Mouse (Mus musculus) left cerebral cortex, adult 8-10 months (tissue): ENCODE data around the gene Cdyl. TPM values are rescaled to one million over a fixed set of nuclear protein-coding genes. Genes with fewer than 3 reads are reported as not detected.

Experiments
- DNase-seq, 2 experiments: peaks; one replicate each; pipeline ENCODE4 v3.0.0; 2022; ENCODE audit warnings: low spot score in 2 of 2
- total RNA-seq, 4 experiments: library from RNA; stranded (reverse); gene quantifications; 2 replicates each; pipeline ENCODE4 v1.2.4; 2022

Cdyl gene
- total RNA-seq, 4 experiments from 2014 or later = 35.9 to 59.7 (median 48.1) TPM

DNA sequence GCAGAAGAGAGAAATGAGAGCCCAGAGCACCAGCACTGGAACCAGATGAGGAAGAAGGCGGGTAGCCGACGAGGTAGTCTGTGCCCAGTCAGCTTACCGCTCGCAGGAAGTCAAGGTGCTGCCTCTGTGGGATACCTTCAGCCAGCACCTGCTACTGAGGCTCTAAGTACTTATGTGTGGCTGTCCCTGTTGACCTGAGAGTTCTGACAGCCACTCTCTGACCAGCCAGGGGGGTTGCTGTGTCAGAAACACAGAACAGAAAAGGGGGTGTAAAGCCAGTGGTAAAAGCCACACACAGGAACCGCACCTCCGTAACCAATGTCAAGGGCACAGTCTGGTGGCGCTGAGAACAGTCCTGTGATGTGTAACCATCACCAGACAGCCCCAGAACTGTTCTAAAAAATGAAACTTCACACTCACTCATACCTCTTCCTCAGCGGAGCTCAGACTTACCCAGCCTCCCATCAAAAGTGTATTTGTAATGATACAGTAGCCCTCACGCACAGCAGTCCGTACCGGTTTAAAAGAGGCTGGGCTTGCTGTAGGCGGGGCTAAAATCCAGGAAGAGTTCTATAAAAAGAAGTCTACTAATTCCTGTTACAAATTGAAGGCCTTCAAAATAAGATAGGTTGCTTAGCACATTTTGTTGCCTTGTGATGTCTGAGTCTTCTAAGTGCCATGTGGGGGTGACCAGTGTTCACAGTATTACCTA, 138.3 kb downstream of the Cdyl start:
- DNase-seq = no peak

GRCm38 (mm10) chr13:35798645-35799044, 139.0 kb downstream of the Cdyl start:
- no peak for DNase-seq

GRCm38 (mm10) chr13:35800270-35800669, 140.6 kb downstream of the Cdyl start:
- no peak for DNase-seq

- no peak for DNase-seq
Observed at GRCm38 (mm10) chr13:35805727-35806126, 146.1 kb downstream of the Cdyl start.

DNA sequence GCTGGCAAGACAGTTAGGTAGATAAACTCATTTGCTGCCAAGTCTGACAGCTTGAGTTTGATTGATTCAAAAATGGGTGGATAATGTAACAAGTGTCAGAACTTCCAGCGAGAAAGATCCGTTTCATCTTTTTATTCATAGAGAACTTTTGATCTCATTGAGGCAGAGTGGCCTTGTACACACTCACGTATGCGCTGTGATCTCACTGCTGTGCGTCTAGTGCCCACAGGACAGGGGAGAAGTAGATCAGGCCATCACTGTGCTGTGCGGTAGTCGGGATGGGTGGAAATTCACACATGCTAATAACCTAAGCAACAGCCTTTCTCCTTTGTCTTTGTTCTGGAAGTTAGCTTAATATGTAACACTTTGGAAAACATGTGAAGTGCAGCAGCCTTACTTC, 146.5 kb downstream of the Cdyl start:
- DNase-seq = no peak

DNA sequence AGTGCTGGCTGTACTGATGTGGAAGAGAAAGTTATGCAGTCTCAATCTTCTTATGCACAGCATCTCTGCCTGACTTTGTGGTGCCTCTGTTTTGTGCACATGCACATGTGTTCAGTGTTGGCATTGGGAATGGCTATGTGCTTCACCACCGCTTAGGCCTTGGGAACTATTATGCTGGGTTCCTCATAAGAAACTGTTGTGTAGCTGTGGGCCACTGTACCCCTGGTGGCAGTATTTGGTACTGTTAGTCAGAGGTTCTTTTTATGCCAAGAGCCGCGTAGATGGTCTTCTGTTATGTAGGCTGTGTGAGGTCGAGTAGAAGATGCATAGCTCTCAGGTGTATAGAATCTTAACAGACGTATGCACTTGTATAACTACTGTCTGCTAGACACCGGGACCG, 147.4 kb downstream of the Cdyl start:
- DNase-seq = no peak

DNA sequence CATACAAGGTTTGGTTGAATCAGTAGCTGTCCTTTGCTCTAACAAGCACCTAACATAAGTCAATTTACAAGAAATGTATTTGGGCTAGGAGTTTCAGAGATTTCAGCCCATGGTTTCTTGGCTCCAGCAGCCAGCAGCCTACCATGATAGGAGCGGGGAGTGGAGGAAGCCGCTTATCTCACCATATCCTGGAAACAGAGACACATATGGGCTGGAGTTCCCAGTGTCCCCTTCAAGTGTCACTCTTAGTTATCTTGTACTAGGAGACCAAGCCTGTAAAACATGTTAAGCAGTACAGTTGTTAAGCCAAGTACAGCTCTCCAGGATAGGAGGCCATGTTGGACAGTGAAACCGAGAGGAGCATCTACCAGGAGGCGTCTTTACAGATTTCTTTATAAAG, 147.9 kb downstream of the Cdyl start:
- DNase-seq = no peak

GRCm38 (mm10) chr13:35807940-35808339, 148.3 kb downstream of the Cdyl start:
- no peak for DNase-seq

DNA sequence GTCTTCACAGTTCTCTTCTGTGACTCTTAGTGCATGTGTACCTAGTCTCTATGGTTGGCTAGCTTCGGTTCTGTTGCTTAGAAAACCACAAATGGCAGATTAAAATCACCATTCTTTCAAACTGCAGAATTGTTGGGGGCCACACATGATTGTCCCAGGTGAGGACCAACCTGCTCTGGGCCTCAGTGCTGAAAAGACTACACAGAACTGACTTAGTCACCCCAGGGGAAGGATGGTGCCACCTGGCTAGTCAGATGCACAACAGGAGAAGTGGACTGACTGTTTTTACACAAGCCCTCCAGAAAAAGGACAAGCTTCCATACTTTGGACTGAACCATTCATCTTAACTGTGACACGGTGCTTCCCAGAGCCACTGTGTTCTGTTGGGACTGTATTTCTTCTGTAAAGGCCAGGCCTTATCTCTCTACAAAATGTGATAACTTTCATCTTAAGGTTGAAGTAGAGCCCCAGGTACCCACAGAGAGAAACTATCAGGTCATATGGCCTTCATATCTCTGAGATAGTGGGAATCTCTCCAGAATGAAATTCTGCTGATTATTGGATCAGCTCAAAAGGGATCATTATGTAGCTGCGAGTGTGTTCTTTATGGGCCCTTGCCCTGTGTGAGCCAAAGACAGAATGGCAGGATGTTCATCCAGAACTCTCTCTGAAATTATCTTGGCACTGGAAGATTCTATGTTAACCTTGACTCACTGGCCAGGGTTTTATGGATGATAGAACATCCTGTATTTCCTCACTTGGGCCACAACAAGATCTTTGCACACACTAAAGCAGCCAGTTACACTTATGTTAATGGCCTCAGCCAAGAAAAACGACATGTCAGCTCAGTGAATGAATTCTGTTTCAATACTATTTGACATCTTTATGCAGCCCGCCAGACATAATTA, 149.9 kb downstream of the Cdyl start:
- DNase-seq = no peak

GRCm38 (mm10) chr13:35810160-35810537, 150.5 kb downstream of the Cdyl start:
- no peak for DNase-seq

DNA sequence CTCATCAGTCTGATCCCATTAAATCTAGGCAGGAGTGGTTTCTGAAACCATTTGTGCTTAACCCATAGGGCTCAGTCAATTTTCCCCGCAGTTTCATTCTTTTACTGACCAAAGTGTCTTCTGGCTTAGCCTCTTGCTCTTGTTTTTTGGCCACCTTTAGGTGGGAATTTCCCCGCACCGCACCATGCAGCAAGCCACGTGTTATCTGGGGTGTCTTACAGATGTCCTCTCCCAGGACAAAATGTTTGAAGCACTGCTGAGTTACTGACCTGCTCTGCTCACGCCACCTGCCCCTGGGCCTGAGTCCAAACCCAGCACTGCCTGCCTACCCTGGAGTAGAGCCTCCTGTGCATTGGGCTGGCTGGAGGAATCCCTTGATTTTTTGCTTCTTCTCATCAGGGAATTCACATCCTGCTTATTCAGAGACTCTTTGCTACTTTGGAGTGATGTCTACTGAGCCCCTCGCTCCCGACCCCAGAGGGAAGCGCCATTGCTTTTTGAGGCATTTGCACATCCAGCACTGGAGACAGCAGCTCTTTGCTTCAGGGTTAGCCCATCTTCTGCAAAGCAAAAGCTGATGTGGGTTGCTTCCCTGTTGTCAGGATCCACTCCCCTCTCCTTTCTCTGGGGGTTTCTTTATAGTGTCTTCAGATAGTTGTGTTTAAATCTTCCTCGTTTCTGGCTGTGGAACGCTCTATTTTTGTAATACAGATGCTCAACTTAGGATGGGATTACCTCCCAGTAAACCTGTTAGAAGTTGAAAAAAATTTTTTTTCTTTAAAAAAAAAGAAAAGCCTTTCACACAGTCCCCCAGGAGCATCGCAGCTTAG, 151.9 kb downstream of the Cdyl start:
- no peak for DNase-seq

DNA sequence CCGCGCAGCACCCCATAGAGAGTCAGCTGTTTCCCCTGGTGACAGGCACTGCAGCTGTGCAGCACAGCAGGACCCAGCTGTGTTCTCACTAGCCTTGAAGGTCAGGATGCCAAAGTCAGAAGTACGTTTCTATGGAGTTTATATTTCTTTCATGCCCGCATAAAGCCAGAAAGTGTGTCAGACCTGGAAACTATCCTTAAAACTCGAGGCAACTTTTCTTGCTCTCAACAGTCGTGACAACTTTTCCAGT, 152.5 kb downstream of the Cdyl start:
- DNase-seq = no peak

DNA sequence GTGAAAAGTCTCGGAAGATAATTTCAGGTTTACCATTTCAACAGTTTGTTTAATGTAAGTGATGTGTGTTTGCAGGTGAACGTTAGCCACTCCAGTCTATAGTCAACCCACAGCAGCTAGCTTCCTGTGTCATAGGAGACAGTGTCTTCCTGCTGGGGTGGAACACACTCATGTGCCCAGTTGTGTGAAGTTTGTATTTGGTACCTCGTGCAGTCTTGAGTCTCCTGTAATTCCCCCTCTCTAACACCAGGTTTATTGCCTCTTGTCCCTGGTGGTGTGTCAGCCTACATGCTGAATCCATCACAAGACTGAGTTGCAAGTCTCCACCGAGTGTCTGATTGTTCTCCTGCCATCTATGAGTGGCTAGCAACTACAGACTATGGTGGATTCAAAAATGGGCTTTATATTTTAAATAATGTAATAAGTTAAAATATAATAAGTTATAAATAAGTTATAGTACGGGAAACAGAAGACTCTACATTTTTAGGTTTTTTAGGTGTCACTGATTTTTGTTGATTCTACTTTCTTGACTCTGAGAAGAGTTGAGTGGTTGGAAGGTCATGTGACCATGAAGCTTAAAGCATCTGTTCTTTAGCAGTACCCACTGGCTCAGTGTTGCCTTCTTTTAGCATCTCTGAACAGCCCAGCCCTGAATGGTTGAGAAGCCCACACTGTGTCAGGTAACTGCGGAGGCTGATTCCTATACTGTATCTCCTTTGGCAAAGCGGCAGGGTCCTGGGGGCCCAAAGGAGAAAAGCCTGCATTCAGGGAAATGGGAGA, 153.9 kb downstream of the Cdyl start:
- DNase-seq = no peak

GRCm38 (mm10) chr13:35815205-35815726, 155.6 kb downstream of the Cdyl start:
- DNase-seq = no peak

- no peak for DNase-seq
Observed at GRCm38 (mm10) chr13:35815782-35816368, 156.2 kb downstream of the Cdyl start.

- no peak for DNase-seq
Observed at GRCm38 (mm10) chr13:35817626-35818025, 158.0 kb downstream of the Cdyl start.

DNA sequence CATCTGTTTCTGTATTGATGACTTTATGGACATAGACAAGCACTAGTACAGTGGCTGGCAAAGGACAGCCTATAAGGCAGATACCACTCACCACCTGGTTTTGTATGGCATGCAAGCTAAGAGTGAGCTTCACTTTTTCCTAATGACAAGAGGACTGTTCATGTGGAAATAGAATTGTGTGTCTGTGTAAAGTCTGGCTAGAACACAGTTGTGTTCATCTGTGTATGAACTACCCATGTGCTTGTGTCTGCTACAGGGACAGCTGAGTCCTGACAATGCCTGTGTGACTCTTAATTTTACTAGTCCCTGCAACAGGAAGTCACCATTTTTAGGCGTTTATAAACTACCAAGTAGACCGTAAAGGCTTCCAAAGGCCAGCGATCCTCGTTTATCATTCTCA, 158.4 kb downstream of the Cdyl start:
- DNase-seq = no peak

DNA sequence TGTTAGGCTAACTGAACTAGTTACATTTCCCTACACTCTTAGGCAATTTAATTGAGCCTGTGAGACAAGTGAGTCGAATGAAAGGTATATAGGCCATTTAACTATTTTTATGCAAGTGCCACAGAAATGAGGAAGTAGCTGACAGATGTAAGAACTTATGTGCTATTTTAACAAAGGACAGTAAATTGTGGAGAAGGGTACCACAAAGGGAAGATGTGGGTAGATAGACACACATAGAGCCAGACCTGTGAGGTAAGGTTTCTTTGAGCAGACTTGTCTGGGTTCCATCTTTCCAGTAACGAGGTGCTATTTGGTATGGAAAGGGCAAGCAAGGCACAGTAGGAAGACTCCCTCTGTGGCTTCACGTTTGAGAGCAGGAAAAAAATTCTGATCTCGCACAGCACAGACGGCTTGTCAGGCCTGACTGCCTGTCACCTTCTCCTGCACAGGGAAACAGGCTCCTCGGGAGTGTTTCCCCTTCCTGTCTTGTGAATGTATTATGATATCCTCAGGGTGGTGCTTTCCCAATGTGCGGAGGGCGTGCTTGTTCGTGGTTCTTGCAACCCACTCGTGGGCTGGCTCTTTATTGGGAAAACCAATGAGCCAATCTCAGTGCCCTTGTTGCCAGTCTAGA, 162.3 kb downstream of the Cdyl start:
- DNase-seq = no peak

- DNase-seq = no peak
Observed at GRCm38 (mm10) chr13:35822795-35823194, 163.2 kb downstream of the Cdyl start.

DNA sequence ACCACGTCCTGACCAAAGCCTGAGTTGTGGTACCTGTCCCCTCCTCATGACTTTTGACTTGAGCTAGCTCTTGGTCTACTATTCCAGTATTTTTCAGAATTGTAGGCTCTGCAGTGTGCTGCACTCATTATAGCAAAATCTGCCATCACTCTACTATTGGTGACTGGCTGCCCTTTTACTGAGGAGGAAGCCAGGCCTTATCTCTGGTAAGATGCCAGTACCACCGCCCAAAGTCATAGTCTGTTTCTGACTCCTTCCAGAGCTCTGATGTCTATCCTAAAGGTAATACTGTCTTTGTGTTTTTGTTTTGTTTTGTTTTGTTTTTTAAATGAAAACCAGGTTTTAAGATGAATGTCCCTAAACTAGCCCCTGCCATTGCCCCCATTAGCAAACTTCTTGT, 166.0 kb downstream of the Cdyl start:
- no peak for DNase-seq
